Mouse (Mus musculus) C2C12 (cell line): Measurements from ENCODE around the gene Siah1a.

Experiments used
- CEBPB ChIP-seq: IDR thresholded peaks from one replicate; pipeline ENCODE4 v1.6.1; 2011; ENCODE audit warnings: low read depth, mild to moderate bottlenecking, control low read depth, moderate library complexity
- CTCF ChIP-seq: IDR thresholded peaks from one replicate; pipeline ENCODE4 v1.5.1; 2011; ENCODE audit not compliant: control insufficient read depth, insufficient read depth, insufficient read length
- MAX ChIP-seq: IDR thresholded peaks from one replicate; pipeline ENCODE4 v1.6.1; 2011; ENCODE audit warnings: mild to moderate bottlenecking, control low read depth
- MYOD1 ChIP-seq: IDR thresholded peaks from one replicate; pipeline ENCODE4 v1.6.1; 2011; ENCODE audit warnings: low read depth; ENCODE audit not compliant: control insufficient read depth, insufficient read length
- MYOG ChIP-seq: IDR thresholded peaks from one replicate; pipeline ENCODE4 v1.6.1; 2011; ENCODE audit not compliant: control insufficient read depth, insufficient read length; ENCODE audit errors: extremely low read depth
- USF1 ChIP-seq: IDR thresholded peaks from one replicate; pipeline ENCODE4 v1.6.1; 2011; ENCODE audit warnings: low read depth, mild to moderate bottlenecking, control low read depth, moderate library complexity

GRCm38 (mm10) chr8:86718332-86718994 is 27.3 kb downstream of the Siah1a start:
- TF ChIP-seq USF1 (no peak), MYOD1 (no peak), CTCF (no peak), MAX (no peak), CEBPB (no peak), MYOG (no peak)
